Mouse (Mus musculus): Measurements from ENCODE around the gene U2af1.

DNA sequence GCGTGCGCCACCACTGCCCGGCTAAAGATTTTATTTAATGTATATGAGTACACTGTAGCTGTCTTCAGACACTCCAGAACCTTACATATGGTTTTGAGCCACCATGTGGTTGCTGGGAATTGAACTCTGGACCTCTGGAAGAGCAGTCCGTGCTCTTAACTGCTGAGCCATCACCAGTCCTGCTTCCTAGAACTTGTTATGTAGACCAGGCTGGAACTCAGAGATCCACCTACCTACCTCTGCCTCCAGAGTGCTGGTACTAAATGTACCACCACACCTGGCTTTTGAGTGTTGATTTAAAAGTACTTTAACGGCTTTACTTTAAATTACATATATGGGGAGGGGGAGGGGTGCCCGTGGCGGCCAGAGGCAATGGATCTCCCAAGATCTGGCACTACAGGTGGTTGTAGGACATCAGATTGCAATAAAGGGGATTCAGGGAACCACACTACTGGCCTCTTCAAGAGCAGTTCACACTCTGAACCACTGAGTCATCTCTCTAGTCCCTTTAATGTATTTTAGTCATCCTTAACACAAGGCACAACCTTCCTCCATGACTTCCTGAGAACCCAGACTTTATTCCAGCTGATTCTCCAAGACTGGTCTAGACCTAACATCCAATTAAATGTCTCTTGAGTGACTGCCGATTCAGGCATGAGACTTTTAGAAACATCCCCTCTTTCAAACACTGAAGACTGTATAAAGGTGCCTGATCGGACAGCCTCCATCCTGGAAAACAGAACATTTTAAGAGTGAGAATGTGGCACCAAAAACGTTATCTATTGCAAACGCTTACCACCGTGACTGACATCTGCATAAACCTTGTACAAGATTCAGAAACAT is 1.3 kb downstream of the U2af1 start:
- no peak for TF ChIP-seq CTCF (IDR thresholded peaks at IDR 0.05; ENCODE audit: control insufficient read depth, insufficient read depth, insufficient read length)
- no peak for TF ChIP-seq FOSL1 (IDR thresholded peaks at IDR 0.05; ENCODE audit: insufficient read depth, low read length, poor library complexity, severe bottlenecking)
- no peak for TF ChIP-seq CEBPB (IDR thresholded peaks at IDR 0.05; ENCODE audit: low read depth)
- no peak for TF ChIP-seq USF1 (IDR thresholded peaks at IDR 0.05; ENCODE audit: low read depth)
- no peak for TF ChIP-seq MAX (IDR thresholded peaks at IDR 0.05)
- TF ChIP-seq MYOD1 (IDR thresholded peaks at IDR 0.05; ENCODE audit: control insufficient read depth, insufficient read length, low read depth), result no peak
- TF ChIP-seq MYOG (IDR thresholded peaks at IDR 0.05; ENCODE audit: control insufficient read depth, extremely low read depth, insufficient read length), result no peak
